Mouse (Mus musculus): ENCODE measurements at regions not wholly inside any gene's neighbourhood (a gene's known extent, or its start where the extent isn't known, plus 50 kb on each side); places are given as distances from the start of the nearest gene placed in this dataset.

DNA sequence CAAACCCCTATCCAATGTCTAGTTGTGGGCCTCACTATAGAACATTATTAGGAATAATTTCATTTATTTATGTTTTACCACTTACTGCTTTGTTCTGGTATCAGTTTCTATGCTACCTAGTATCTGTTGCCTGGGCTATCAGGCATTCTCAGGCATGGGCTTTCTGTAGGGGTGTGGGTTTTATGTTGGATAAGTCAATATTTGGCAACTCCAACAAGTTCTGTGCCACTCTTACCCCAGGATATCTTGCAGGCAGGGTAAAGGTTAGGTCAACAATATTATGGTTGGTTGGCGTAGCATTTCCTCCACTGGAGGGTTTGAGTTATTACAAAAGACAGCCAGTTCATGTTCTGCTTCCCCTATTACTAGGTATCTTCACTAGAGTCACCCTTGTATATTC, 65.8 kb downstream of the Smim10l1 start:
- CTCF ChIA-PET = no interaction called here
- POLR2A ChIA-PET = no interaction called here

DNA sequence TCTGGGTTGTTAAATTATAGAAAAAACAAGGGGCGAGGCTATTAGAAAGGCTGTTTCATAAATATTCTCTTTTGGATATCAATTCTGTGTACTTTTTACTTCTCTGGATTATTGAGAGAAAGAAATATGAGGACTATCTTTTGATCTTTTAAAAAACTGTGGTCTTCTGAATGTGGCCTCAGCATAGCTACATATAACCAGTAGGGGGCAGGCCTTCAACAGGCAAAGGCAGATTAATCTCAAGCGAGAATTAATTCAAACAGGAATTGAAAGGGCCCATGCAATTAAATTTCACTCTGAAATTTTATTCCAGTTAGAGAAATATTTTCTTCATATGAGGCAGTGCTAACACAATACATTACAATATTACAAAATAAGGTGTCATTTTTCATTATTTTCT, 66.6 kb downstream of the Smim10l1 start:
- CTCF ChIA-PET = interaction anchor here in 2 of 4 experiments (0.5 to 1.0 kb wide), 3 partner anchors 35 to 1388 kb away, joined by 3 to 4 read pairs (median 3); no protein-coding TSS in a partner anchor
- POLR2A ChIA-PET = no interaction called here

DNA sequence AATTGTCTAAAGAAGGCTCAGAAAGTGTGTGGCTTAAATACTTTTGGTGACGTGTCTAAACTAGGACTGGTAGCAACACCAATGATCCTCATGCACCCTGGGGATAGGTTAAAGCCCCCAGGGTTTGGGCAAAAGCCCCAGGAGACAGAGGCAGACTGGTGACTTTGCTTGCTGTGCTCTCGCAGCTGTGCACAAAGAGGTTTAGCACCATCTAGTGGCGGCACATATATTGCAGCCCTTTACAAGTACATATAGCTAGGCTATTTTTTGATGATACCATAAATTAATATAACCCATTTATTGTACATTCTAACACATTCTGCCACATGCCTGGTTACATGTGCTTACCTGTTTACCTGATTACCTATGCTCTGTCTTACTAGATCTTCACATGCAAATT, 85.8 kb upstream of the 5530400C23Rik start:
- ChIA-PET CTCF (interaction anchor here in 3 of 4 experiments (0.6 to 1.1 kb wide), 5 partner anchors 17 to 1692 kb away, joined by 3 to 4 read pairs (median 3); no protein-coding TSS in a partner anchor), POLR2A (interaction anchor here in 1 of 4 experiments (0.6 kb wide), 1 partner anchor 10 kb away, joined by 4 read pairs; no protein-coding TSS in a partner anchor)

Data from embryonic stem cell, embryonic (primary cell).